ENCODE assay signal across 8 mouse cellular contexts in the genomic region with DNA sequence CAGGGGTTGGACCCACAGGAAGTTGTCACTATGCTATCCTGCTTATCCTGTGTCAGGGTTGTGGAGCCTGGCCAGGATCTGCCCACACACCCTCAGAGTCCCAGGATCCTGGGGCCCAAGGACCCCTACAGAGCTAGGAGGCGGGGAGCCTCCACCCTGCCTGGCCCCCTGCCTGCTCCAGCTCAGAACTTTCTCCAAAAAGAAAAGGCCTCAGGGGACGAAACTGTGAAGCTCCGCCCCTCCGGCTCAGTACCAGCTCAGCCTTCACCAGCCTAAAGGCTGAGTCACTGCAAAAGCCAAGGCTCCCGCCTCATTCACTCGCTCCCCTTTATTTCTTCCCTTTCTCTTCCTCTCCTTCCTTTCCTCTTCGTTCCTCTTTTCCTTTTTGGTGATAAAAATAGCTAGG. TPM values are rescaled to one million over a fixed set of nuclear protein-coding genes. Genes with fewer than 3 reads are reported as not detected.
A peak's percentile ranks its signal among the peaks of the same experiment; 100 is the strongest.
DNase-seq lines count a peak whose midpoint lies in the region; ATAC-seq and TF ChIP-seq lines count a peak whose summit lies in the region.

No protein-coding gene starts in this region.

- H3K4me2 ChIP-seq in forebrain, embryonic 14.5 days (ENCODE audit: low read length) = no peak overlapping the region
- peak overlapping the region; percentile 38 for H3K4me2 ChIP-seq in limb, embryonic 14.5 days (replicated peaks; ENCODE audit: low read depth, low read length, severe bottlenecking)
- H3K4me2 ChIP-seq in midbrain, embryonic 15.5 days = no peak overlapping the region

- DNase-seq in adrenal gland, adult (ENCODE audit: inconsistent age in 2 of 2, low spot score in 1 of 2) = peak; percentile 89 to 95
- DNase-seq in forebrain, embryonic 14.5 days (ENCODE audit: low spot score) = peak; percentile 83
- no peak for DNase-seq in hindbrain, embryonic 10.5 days (ENCODE audit: low spot score)
- DNase-seq in limb, embryonic 14.5 days (ENCODE audit: low spot score) = peak; percentile 86
- DNase-seq in urinary bladder, postnatal 25 days (ENCODE audit: low spot score) = peak; percentile 70

- H3K27ac ChIP-seq in forebrain, embryonic 14.5 days (ENCODE audit: low read depth, low read length) = 0 out of 2 replicates have a peak overlapping the region, but pooled peaks have one; percentile 58
- H3K27ac ChIP-seq in hindbrain, embryonic 10.5 days = peak overlapping the region; percentile 96
- peak overlapping the region; percentile 91 for H3K27ac ChIP-seq in limb, embryonic 14.5 days (replicated peaks; ENCODE audit: low read depth, low read length)
- peak overlapping the region; percentile 55 for H3K27ac ChIP-seq in midbrain, embryonic 15.5 days

- peak overlapping the region; percentile 41 for H3K4me3 ChIP-seq in E14TG2a.4 (replicated peaks; ENCODE audit: low read length)
- H3K4me3 ChIP-seq in forebrain, embryonic 14.5 days (ENCODE audit: low read depth, low read length) = no peak overlapping the region
- H3K4me3 ChIP-seq in hindbrain, embryonic 10.5 days = peak overlapping the region; percentile 29
- H3K4me3 ChIP-seq in limb, embryonic 14.5 days (replicated peaks; ENCODE audit: low read length) = no peak overlapping the region; the same call in 1 of the 2 replicates
- no peak overlapping the region for H3K4me3 ChIP-seq in midbrain, embryonic 15.5 days

- no peak for TF ChIP-seq POLR2A in limb, embryonic 14.5 days (IDR thresholded peaks at IDR 0.05; ENCODE audit: borderline replicate concordance, extremely low read depth, insufficient read depth, insufficient read length)

- under 1% methylated on average over 7 of the region's 7 CpGs for WGBS in forebrain, embryonic 14.5 days
- 4% methylated on average over 7 of the region's 7 CpGs for WGBS in hindbrain, embryonic 10.5 days
- WGBS in limb, embryonic 14.5 days = 5% methylated on average over 7 of the region's 7 CpGs
- 4% methylated on average over 7 of the region's 7 CpGs for WGBS in midbrain, embryonic 15.5 days

- no peak for ATAC-seq in forebrain, embryonic 14.5 days
- ATAC-seq in limb, embryonic 14.5 days (ENCODE audit: low FRiP score, low read depth) = peak; percentile 41
- no peak for ATAC-seq in midbrain, embryonic 15.5 days (replicated peaks)
- ATAC-seq in cerebellum, adult (ENCODE audit: insufficient number of reproducible peaks, low FRiP score, low TSS enrichment) = no peak

- H3K9me3 ChIP-seq in E14TG2a.4 (ENCODE audit: low read length) = no peaks in the 10 kb centered on the region
- H3K9me3 ChIP-seq in forebrain, embryonic 14.5 days (replicated peaks; ENCODE audit: control insufficient read depth, low read length) = no peaks in the 10 kb centered on the region
- no peaks in the 10 kb centered on the region for H3K9me3 ChIP-seq in hindbrain, embryonic 10.5 days
- no peaks in the 10 kb centered on the region for H3K9me3 ChIP-seq in limb, embryonic 14.5 days (ENCODE audit: control insufficient read depth, low read length)
- no peaks in the 10 kb centered on the region for H3K9me3 ChIP-seq in midbrain, embryonic 15.5 days

- no peaks in the 10 kb centered on the region for H3K36me3 ChIP-seq in E14TG2a.4 (ENCODE audit: insufficient read depth, low read length)
- no peaks in the 10 kb centered on the region for H3K36me3 ChIP-seq in forebrain, embryonic 14.5 days (ENCODE audit: control insufficient read depth, insufficient read depth, low read length)
- H3K36me3 ChIP-seq in hindbrain, embryonic 10.5 days = no peaks in the 10 kb centered on the region
- no peaks in the 10 kb centered on the region for H3K36me3 ChIP-seq in limb, embryonic 14.5 days (ENCODE audit: control insufficient read depth, insufficient read depth, low read length)
- no peaks in the 10 kb centered on the region for H3K36me3 ChIP-seq in midbrain, embryonic 15.5 days (replicated peaks)

- H3K4me1 ChIP-seq in E14TG2a.4 (replicated peaks; ENCODE audit: low read depth, low read length) = peaks cover 51% of the 10 kb centered on the region
- peaks cover 12% of the 10 kb centered on the region for H3K4me1 ChIP-seq in forebrain, embryonic 14.5 days (ENCODE audit: control insufficient read depth, insufficient read depth, low read length)
- peaks cover 72% of the 10 kb centered on the region for H3K4me1 ChIP-seq in hindbrain, embryonic 10.5 days (replicated peaks)
- peaks cover 41% of the 10 kb centered on the region for H3K4me1 ChIP-seq in limb, embryonic 14.5 days (ENCODE audit: control insufficient read depth, insufficient read depth, low read length)
- H3K4me1 ChIP-seq in midbrain, embryonic 15.5 days = peaks cover 31% of the 10 kb centered on the region

- H3K27me3 ChIP-seq in E14TG2a.4 (ENCODE audit: insufficient read depth, low read length) = peaks cover 24% of the 10 kb centered on the region
- H3K27me3 ChIP-seq in forebrain, embryonic 14.5 days (replicated peaks; ENCODE audit: control insufficient read depth, insufficient read depth, low read length) = no peaks in the 10 kb centered on the region
- H3K27me3 ChIP-seq in hindbrain, embryonic 10.5 days (ENCODE audit: insufficient read depth, poor library complexity, severe bottlenecking) = peaks cover 12% of the 10 kb centered on the region
- H3K27me3 ChIP-seq in limb, embryonic 14.5 days (ENCODE audit: control insufficient read depth, insufficient read depth, low read length) = no peaks in the 10 kb centered on the region
- peaks cover 16% of the 10 kb centered on the region for H3K27me3 ChIP-seq in midbrain, embryonic 15.5 days (replicated peaks)

- no peak for TF ChIP-seq CTCF in E14TG2a.4 (conservative IDR thresholded peaks at IDR 0.05; ENCODE audit: low read length)

- no peak overlapping the region for H3K9ac ChIP-seq in forebrain, embryonic 14.5 days (ENCODE audit: low read length)
- peak overlapping the region; percentile 38; the same call in 1 of the 2 replicates for H3K9ac ChIP-seq in limb, embryonic 14.5 days (ENCODE audit: low read depth, low read length, severe bottlenecking)
- no peak overlapping the region for H3K9ac ChIP-seq in midbrain, embryonic 15.5 days

RNA-seq across cellular contexts. Expression of gene Notch1, which starts 9.0 kb away (rescaled TPM):
- 30.3 and 32.3 TPM in 2 replicates for polyA plus RNA-seq in forebrain, embryonic 14.5 days (2014; fragmentation: Nextera tagmentation; extraction: Ambion mirVana)
- 39.1 and 46.4 TPM in 2 replicates for polyA plus RNA-seq in hindbrain, embryonic 10.5 days (2016; fragmentation: Nextera tagmentation; extraction: Ambion mirVana)
- polyA plus RNA-seq in limb, embryonic 14.5 days (2012; rRNA removed) = 28.1 and 40.2 TPM in 2 replicates
- polyA plus RNA-seq in limb, embryonic 14.5 days (2014; fragmentation: Nextera tagmentation; extraction: Ambion mirVana) = 44.5 and 47.0 TPM in 2 replicates
- polyA plus RNA-seq in midbrain, embryonic 15.5 days (2015; fragmentation: Nextera tagmentation; extraction: Ambion mirVana) = 15.6 and 17.6 TPM in 2 replicates

Comparison
In these comparisons a context has a peak if more than half of its experiments do, and no peak if none do; other contexts are left out.
1. H3K4me3 ChIP-seq: peak in E14TG2a.4 (single experiment) and hindbrain, embryonic 10.5 days (single experiment); none in forebrain, embryonic 14.5 days (single experiment), limb, embryonic 14.5 days (single experiment) and midbrain, embryonic 15.5 days (single experiment).
2. Peak in every context shown above with its lines, with median percentiles within 50 percentile points of each other: H3K27ac ChIP-seq.